Mouse (Mus musculus): ENCODE data around the gene Cyp4x1.

Cyp4x1 gene

GRCm38 (mm10) chr4:115056921-115057673 lies 77.0 kb downstream of the Cyp4x1 start:
- DNase-seq (ENCODE audit: low spot score): peak; percentile 74

DNA sequence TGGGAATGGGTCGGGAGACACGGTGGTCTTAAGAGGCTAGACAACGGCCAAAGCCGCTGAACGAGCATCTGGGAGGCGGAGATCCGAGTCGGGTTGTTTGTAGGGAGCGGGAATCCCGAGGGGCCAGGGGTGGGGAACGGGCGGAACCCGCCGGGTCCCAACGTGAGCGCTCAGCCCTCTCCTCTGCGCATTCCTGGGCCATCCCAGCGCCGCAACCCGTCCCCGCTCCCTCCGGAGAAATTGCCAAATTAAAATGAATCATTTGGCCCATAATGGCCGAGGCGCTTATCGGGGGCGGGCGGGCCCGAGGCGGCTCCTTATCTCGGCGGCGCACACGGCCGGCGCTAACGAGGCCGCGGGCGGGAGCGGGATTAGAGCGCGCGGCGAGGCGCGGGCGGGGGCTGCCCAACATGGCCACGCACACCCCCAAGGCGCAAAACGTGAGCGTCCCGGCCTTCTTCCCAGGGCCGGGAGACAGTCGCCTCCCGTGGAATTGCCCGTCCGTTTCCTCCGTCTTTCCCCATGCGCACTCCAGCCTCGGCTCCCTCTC lies 77.6 kb downstream of the Cyp4x1 start, which contains the start of gene Tal1:
Tal1 (plus strand) TSS at position 56 of the 550 bp plus-strand sequence.
- peak; percentile 71 for DNase-seq (ENCODE audit: low spot score)
